Mouse (Mus musculus): ENCODE measurements at regions not wholly inside any gene's neighbourhood (a gene's known extent, or its start where the extent isn't known, plus 50 kb on each side); places are given as distances from the start of the nearest gene placed in this dataset.

DNA sequence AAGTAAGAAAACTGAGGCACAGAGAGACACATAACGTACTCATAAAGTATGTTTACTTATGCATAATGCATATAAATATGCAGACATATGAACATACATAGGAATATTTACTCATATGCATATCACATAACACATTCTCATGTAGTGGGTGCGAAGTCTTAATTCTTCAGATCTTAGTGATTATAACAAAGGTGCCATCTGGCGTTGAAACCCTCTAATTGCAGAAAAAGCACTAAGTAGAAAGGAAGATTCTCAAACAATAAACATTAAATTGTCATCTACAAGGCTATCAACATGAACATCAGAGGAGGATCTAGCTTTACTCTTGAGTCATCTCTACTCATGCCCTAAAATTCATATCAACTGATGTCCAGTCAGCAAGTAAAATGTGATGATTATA, 314.2 kb upstream of the 2610301B20Rik start:
- in situ Hi-C loops (cut with MboI, MseI), result no loop called here

DNA sequence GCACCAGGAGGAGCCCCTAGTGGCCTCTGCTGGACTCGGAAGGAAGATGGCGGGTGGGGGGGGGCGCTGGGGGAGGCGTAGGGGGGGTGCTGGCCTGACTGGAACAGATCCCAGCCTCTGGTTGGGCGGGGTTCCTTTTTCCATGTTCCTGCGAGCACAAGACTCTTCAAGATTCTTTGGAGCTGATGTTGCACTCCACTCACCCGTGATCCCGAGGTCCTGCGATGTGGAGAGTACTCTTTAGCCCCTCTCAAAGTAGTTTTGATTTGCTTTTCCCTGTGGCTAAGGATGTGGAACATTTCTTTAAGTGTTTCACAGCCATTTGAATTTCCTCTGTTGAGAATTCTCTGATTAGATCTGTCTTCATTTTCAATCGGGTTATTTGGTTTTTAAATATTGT, 269.8 kb upstream of the 2610301B20Rik start:
- in situ Hi-C loops (cut with MboI, MseI), result loop anchor here (25.0 kb wide), 2 partner anchors 533 to 1742 kb away; no protein-coding TSS in a partner anchor

DNA sequence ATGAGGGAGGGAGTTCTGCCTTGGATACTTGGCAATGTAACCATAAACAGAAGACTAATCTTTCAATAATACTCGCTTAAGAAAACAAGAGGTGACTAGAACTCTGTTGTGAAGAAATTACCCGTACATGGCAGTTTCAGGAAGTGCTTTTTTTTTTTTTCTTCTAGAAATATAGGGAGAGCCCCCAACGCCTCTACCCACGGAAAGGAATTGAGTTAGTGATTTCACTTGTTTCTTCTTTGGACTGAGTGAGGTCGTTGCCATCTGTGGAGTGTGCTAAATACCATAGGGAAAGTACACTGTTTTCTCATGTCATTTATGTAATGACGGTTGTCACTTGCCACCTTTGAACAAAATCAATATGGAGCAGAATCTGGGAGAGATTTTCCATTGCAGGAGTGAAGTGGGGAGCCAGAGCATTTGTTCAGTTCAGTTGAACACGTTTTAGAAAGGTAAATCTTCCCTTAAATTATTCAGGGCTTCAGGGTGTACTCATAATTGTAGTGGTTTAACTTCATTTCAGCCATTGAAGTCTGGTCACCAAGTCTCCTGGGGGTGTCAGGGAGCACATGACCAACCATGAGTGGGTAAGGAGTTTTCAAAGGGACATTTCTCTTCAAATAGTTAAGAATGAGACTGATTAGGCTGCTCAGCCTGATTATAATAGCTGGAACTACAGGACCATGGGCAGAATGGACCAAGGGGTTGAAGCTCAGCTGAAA, 266.3 kb upstream of the 2610301B20Rik start:
- in situ Hi-C loops (cut with MboI, MseI), result loop anchor here (25.0 kb wide), 2 partner anchors 529 to 1746 kb away; no protein-coding TSS in a partner anchor

DNA sequence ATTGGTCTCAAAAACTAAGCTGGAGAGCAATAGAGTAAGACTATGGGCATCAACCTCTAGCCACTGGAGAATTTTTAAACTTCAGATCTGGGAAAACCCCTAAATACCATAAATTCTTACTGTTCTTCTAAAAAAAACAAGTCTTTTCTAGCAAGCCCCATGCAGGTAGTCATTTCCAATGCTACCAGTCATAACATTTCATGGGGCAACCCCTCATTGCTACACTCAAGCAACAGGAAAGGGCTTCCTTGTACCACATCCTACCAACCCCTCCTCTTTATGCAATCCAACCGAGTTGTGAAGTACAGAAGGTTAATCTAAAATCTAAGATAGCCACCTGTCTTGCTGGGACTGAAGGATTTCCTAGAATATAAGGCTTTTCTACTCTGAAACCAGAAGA, 263.5 kb upstream of the 2610301B20Rik start:
- in situ Hi-C loops (cut with MboI, MseI), result loop anchor here (25.0 kb wide), 2 partner anchors 527 to 1748 kb away; no protein-coding TSS in a partner anchor
